Mouse (Mus musculus): ENCODE results near the gene Itih2. TPM values are rescaled to one million over a fixed set of nuclear protein-coding genes. Genes with fewer than 3 reads are reported as not detected.

Gene Itih2
- polyA plus RNA-seq, 1 experiment from 2014 or later = 6.1 TPM

GRCm38 (mm10) chr2:10152590-10152989 is 21.4 kb upstream of the Itih2 start:
- Histone ChIP-seq H3K9me3 (replicated peaks; ENCODE audit: control insufficient read depth, low read length) (no peaks in the 10 kb centered on the region), H3K9ac (ENCODE audit: low read depth, low read length) (no peak overlapping the region), H3K4me2 (no peak overlapping the region), H3K36me3 (ENCODE audit: control insufficient read depth, insufficient read depth, low read length) (no peaks in the 10 kb centered on the region), H3K27ac (ENCODE audit: low read depth, low read length) (no peak overlapping the region), H3K27me3 (ENCODE audit: control insufficient read depth, insufficient read depth, low read length) (no peaks in the 10 kb centered on the region), H3K4me3 (ENCODE audit: low read depth, low read length) (no peak overlapping the region), H3K4me1 (ENCODE audit: control insufficient read depth, insufficient read depth, low read length) (peaks cover 5% of the 10 kb centered on the region; the same call in 1 of the 2 replicates)
- 74% methylated on average over 5 of the region's 5 CpGs for WGBS (ENCODE audit: insufficient replicate concordance)
- no peak for ATAC-seq (replicated peaks; ENCODE audit: insufficient number of reproducible peaks, low FRiP score, low TSS enrichment)

- H3K27me3 ChIP-seq (ENCODE audit: control insufficient read depth, insufficient read depth, low read length) = no peaks in the 10 kb centered on the region
- H3K4me1 ChIP-seq (ENCODE audit: control insufficient read depth, insufficient read depth, low read length) = no peaks in the 10 kb centered on the region
- 65% methylated on average over 8 of the region's 8 CpGs for WGBS (ENCODE audit: insufficient replicate concordance)
- H3K27ac ChIP-seq (ENCODE audit: low read depth, low read length) = no peak overlapping the region
- H3K9ac ChIP-seq (ENCODE audit: low read depth, low read length) = no peak overlapping the region
- no peaks in the 10 kb centered on the region for H3K36me3 ChIP-seq (ENCODE audit: control insufficient read depth, insufficient read depth, low read length)
- H3K4me3 ChIP-seq (ENCODE audit: low read depth, low read length) = no peak overlapping the region
- no peaks in the 10 kb centered on the region for H3K9me3 ChIP-seq (replicated peaks; ENCODE audit: control insufficient read depth, low read length)
- no peak for ATAC-seq (replicated peaks; ENCODE audit: insufficient number of reproducible peaks, low FRiP score, low TSS enrichment)
- no peak overlapping the region for H3K4me2 ChIP-seq
These were observed 16.0 kb upstream of the Itih2 start for GRCm38 (mm10) chr2:10147176-10147575.

GRCm38 (mm10) chr2:10145514-10145913 is 14.3 kb upstream of the Itih2 start:
- WGBS (ENCODE audit: insufficient replicate concordance) = 74% methylated on average over 6 of the region's 6 CpGs
- H3K4me3 ChIP-seq (ENCODE audit: low read depth, low read length) = no peak overlapping the region
- no peak overlapping the region for H3K4me2 ChIP-seq
- H3K36me3 ChIP-seq (ENCODE audit: control insufficient read depth, insufficient read depth, low read length) = no peaks in the 10 kb centered on the region
- H3K4me1 ChIP-seq (ENCODE audit: control insufficient read depth, insufficient read depth, low read length) = no peaks in the 10 kb centered on the region
- no peak for ATAC-seq (replicated peaks; ENCODE audit: insufficient number of reproducible peaks, low FRiP score, low TSS enrichment)
- no peak overlapping the region for H3K9ac ChIP-seq (ENCODE audit: low read depth, low read length)
- no peaks in the 10 kb centered on the region for H3K9me3 ChIP-seq (replicated peaks; ENCODE audit: control insufficient read depth, low read length)
- no peak overlapping the region for H3K27ac ChIP-seq (ENCODE audit: low read depth, low read length)
- H3K27me3 ChIP-seq (ENCODE audit: control insufficient read depth, insufficient read depth, low read length) = no peaks in the 10 kb centered on the region

GRCm38 (mm10) chr2:10142472-10143454 is 11.6 kb upstream of the Itih2 start:
- Histone ChIP-seq H3K36me3 (ENCODE audit: control insufficient read depth, insufficient read depth, low read length) (no peaks in the 10 kb centered on the region), H3K4me1 (ENCODE audit: control insufficient read depth, insufficient read depth, low read length) (no peaks in the 10 kb centered on the region), H3K27ac (ENCODE audit: low read depth, low read length) (no peak overlapping the region), H3K9ac (ENCODE audit: low read depth, low read length) (no peak overlapping the region), H3K9me3 (replicated peaks; ENCODE audit: control insufficient read depth, low read length) (no peaks in the 10 kb centered on the region), H3K27me3 (ENCODE audit: control insufficient read depth, insufficient read depth, low read length) (no peaks in the 10 kb centered on the region), H3K4me2 (no peak overlapping the region), H3K4me3 (ENCODE audit: low read depth, low read length) (no peak overlapping the region)
- ATAC-seq (replicated peaks; ENCODE audit: insufficient number of reproducible peaks, low FRiP score, low TSS enrichment) = no peak
- WGBS (ENCODE audit: insufficient replicate concordance) = 29% methylated on average over 8 of the region's 8 CpGs

- WGBS (ENCODE audit: insufficient replicate concordance) = 73% methylated on average over 5 of the region's 5 CpGs
- Histone ChIP-seq H3K4me1 (ENCODE audit: control insufficient read depth, insufficient read depth, low read length) (no peaks in the 10 kb centered on the region), H3K9ac (ENCODE audit: low read depth, low read length) (no peak overlapping the region), H3K9me3 (replicated peaks; ENCODE audit: control insufficient read depth, low read length) (no peaks in the 10 kb centered on the region), H3K27ac (ENCODE audit: low read depth, low read length) (no peak overlapping the region), H3K4me2 (no peak overlapping the region), H3K4me3 (ENCODE audit: low read depth, low read length) (no peak overlapping the region), H3K36me3 (ENCODE audit: control insufficient read depth, insufficient read depth, low read length) (no peaks in the 10 kb centered on the region), H3K27me3 (ENCODE audit: control insufficient read depth, insufficient read depth, low read length) (no peaks in the 10 kb centered on the region)
- ATAC-seq (replicated peaks; ENCODE audit: insufficient number of reproducible peaks, low FRiP score, low TSS enrichment) = no peak
These were observed 9.3 kb upstream of the Itih2 start for GRCm38 (mm10) chr2:10140456-10140855.

GRCm38 (mm10) chr2:10137320-10137719 is 6.1 kb upstream of the Itih2 start:
- H3K9me3 ChIP-seq (replicated peaks; ENCODE audit: control insufficient read depth, low read length) = no peaks in the 10 kb centered on the region
- no peaks in the 10 kb centered on the region for H3K27me3 ChIP-seq (ENCODE audit: control insufficient read depth, insufficient read depth, low read length)
- no peak overlapping the region for H3K9ac ChIP-seq (ENCODE audit: low read depth, low read length)
- WGBS (ENCODE audit: insufficient replicate concordance) = 71% methylated on average over 2 of the region's 2 CpGs
- no peak overlapping the region for H3K4me2 ChIP-seq
- no peaks in the 10 kb centered on the region for H3K36me3 ChIP-seq (ENCODE audit: control insufficient read depth, insufficient read depth, low read length)
- no peak overlapping the region for H3K27ac ChIP-seq (ENCODE audit: low read depth, low read length)
- H3K4me3 ChIP-seq (ENCODE audit: low read depth, low read length) = no peak overlapping the region
- H3K4me1 ChIP-seq (ENCODE audit: control insufficient read depth, insufficient read depth, low read length) = no peaks in the 10 kb centered on the region
- ATAC-seq (replicated peaks; ENCODE audit: insufficient number of reproducible peaks, low FRiP score, low TSS enrichment) = no peak

GRCm38 (mm10) chr2:10133941-10134340 is 2.7 kb upstream of the Itih2 start:
- Histone ChIP-seq H3K9me3 (replicated peaks; ENCODE audit: control insufficient read depth, low read length) (no peaks in the 10 kb centered on the region), H3K4me1 (ENCODE audit: control insufficient read depth, insufficient read depth, low read length) (no peaks in the 10 kb centered on the region), H3K27ac (ENCODE audit: low read depth, low read length) (no peak overlapping the region), H3K4me3 (ENCODE audit: low read depth, low read length) (no peak overlapping the region), H3K27me3 (ENCODE audit: control insufficient read depth, insufficient read depth, low read length) (no peaks in the 10 kb centered on the region), H3K4me2 (no peak overlapping the region), H3K9ac (ENCODE audit: low read depth, low read length) (no peak overlapping the region), H3K36me3 (ENCODE audit: control insufficient read depth, insufficient read depth, low read length) (no peaks in the 10 kb centered on the region)
- no peak for ATAC-seq (replicated peaks; ENCODE audit: insufficient number of reproducible peaks, low FRiP score, low TSS enrichment)
- 68% methylated on average over 6 of the region's 6 CpGs for WGBS (ENCODE audit: insufficient replicate concordance)

GRCm38 (mm10) chr2:10132128-10132527 is 932 bp upstream of the Itih2 start:
- H3K27ac ChIP-seq (ENCODE audit: low read depth, low read length) = no peak overlapping the region
- no peak overlapping the region for H3K4me2 ChIP-seq
- H3K36me3 ChIP-seq (ENCODE audit: control insufficient read depth, insufficient read depth, low read length) = no peaks in the 10 kb centered on the region
- H3K4me1 ChIP-seq (ENCODE audit: control insufficient read depth, insufficient read depth, low read length) = no peaks in the 10 kb centered on the region
- ATAC-seq (replicated peaks; ENCODE audit: insufficient number of reproducible peaks, low FRiP score, low TSS enrichment) = no peak
- H3K4me3 ChIP-seq (ENCODE audit: low read depth, low read length) = no peak overlapping the region
- 85% methylated on average over 1 of the region's 1 CpGs for WGBS (ENCODE audit: insufficient replicate concordance)
- no peak overlapping the region for H3K9ac ChIP-seq (ENCODE audit: low read depth, low read length)
- no peaks in the 10 kb centered on the region for H3K9me3 ChIP-seq (replicated peaks; ENCODE audit: control insufficient read depth, low read length)
- no peaks in the 10 kb centered on the region for H3K27me3 ChIP-seq (ENCODE audit: control insufficient read depth, insufficient read depth, low read length)
